Mouse (Mus musculus) embryonic stem cell, embryonic (primary cell): ENCODE measurements around the gene Otub1.

Experiments
- CTCF ChIA-PET, 4 experiments: fragments of 300-600 bp in 2 of 4; fragments of 350-600 bp in 2 of 4; sonication (Branson Sonifier 250); formaldehyde crosslinking; loops; one replicate each; lab custom pipeline; 2022; ENCODE audit warnings: inconsistent platforms in 2 of 4; lab: Charles Lee
- POLR2A ChIA-PET, 4 experiments: fragments of 300-600 bp in 2 of 4; fragments of 350-600 bp in 2 of 4; sonication (Branson Sonifier 250); formaldehyde crosslinking; loops; one replicate each; lab custom pipeline; 2022; ENCODE audit warnings: antibody characterized with exemption in 4 of 4, inconsistent platforms in 1 of 4; lab: Charles Lee

Otub1 gene

GRCm38 (mm10) chr19:7222196-7222595 is 16.1 kb upstream of the Otub1 start:
- ChIA-PET CTCF (interaction anchor here in 2 of 4 experiments (0.7 to 2.5 kb wide), 6 partner anchors 13 to 215 kb away, joined by 3 to 10 read pairs (median 4); no protein-coding TSS in a partner anchor), POLR2A (interaction anchor here (0.6 to 12.5 kb wide), 46 partner anchors 8 to 850 kb away, joined by 3 to 171 read pairs (median 4); partner anchors contain the start of genes Naa40 (in 2 of the 4), Nudt22 (in 2 of the 4), Otub1 (in 2 of the 4) and Trpt1 (in 2 of the 4))

- ChIA-PET CTCF (interaction anchor here in 3 of 4 experiments (0.6 to 2.9 kb wide), 3 partner anchors 16 to 1763 kb away, joined by 3 to 14 read pairs (median 3); no protein-coding TSS in a partner anchor), POLR2A (interaction anchor here in 3 of 4 experiments (0.7 to 12.5 kb wide), 10 partner anchors 8 to 279 kb away, joined by 3 to 171 read pairs (median 5); partner anchors contain the start of genes Otub1 (in 2 of the 3) and Naa40 (in 1 of the 3))
Measured at GRCm38 (mm10) chr19:7218753-7219152, 12.6 kb upstream of the Otub1 start.

- ChIA-PET CTCF (interaction anchor here in 3 of 4 experiments (0.5 to 2.9 kb wide), 15 partner anchors 17 to 305 kb away, joined by 3 to 14 read pairs (median 3); partner anchors contain the start of genes 2700081O15Rik (in 2 of the 3) and Rcor2 (in 1 of the 3)), POLR2A (interaction anchor here (0.6 to 12.5 kb wide), 94 partner anchors 9 to 1495 kb away, joined by 3 to 171 read pairs (median 4); partner anchors contain the start of genes Otub1 (in 3 of the 4), Naa40 (in 2 of the 4), Stip1 (in 2 of the 4) and 2700081O15Rik (in 1 of the 4))
Measured at GRCm38 (mm10) chr19:7217926-7218267, 11.8 kb upstream of the Otub1 start.

GRCm38 (mm10) chr19:7217162-7217925 is 11.2 kb upstream of the Otub1 start, which contains the start of gene Cox8a:
Cox8a (minus strand) TSS chr19:7217616.
- ChIA-PET CTCF (interaction anchor here in 3 of 4 experiments (0.5 to 2.9 kb wide), 15 partner anchors 9 to 306 kb away, joined by 3 to 14 read pairs (median 3); partner anchors contain the start of genes 2700081O15Rik (in 2 of the 3) and Rcor2 (in 1 of the 3)), POLR2A (interaction anchor here (0.6 to 12.5 kb wide), 95 partner anchors 9 to 1496 kb away, joined by 3 to 171 read pairs (median 4); partner anchors contain the start of genes Otub1 (in 3 of the 4), Naa40 (in 2 of the 4), Stip1 (in 2 of the 4) and 2700081O15Rik (in 1 of the 4))

- ChIA-PET CTCF (interaction anchor here in 3 of 4 experiments (0.5 to 1.6 kb wide), 8 partner anchors 21 to 634 kb away, joined by 3 to 6 read pairs (median 4); partner anchors contain the start of gene Stip1 (in 1 of the 3)), POLR2A (interaction anchor here in 3 of 4 experiments (0.6 to 12.5 kb wide), 15 partner anchors 7 to 186 kb away, joined by 3 to 171 read pairs (median 5); partner anchors contain the start of genes Naa40 (in 1 of the 3), Otub1 (in 1 of the 3) and Stip1 (in 1 of the 3))
Measured at GRCm38 (mm10) chr19:7214484-7214883, 8.4 kb upstream of the Otub1 start.

- ChIA-PET POLR2A (interaction anchor here in 2 of 4 experiments (0.9 to 12.5 kb wide), 9 partner anchors 9 to 174 kb away, joined by 3 to 171 read pairs (median 4); partner anchors contain the start of gene Naa40 (in 1 of the 2)), CTCF (interaction anchor here (0.8 to 1.5 kb wide), 8 partner anchors 23 to 173 kb away, joined by 3 to 6 read pairs (median 3); partner anchors contain the start of genes Rcor2 (in 1 of the 4) and Stip1 (in 1 of the 4))
Measured at GRCm38 (mm10) chr19:7213010-7213409, 6.9 kb upstream of the Otub1 start.

- POLR2A ChIA-PET = interaction anchor here in 1 of 4 experiments (0.9 to 1.1 kb wide), 4 partner anchors 9 to 173 kb away, joined by 3 to 5 read pairs (median 4); no protein-coding TSS in a partner anchor
Measured at GRCm38 (mm10) chr19:7212216-7212615, 6.1 kb upstream of the Otub1 start.

GRCm38 (mm10) chr19:7209907-7210646 is 4.0 kb upstream of the Otub1 start:
- CTCF ChIA-PET = interaction anchor here in 3 of 4 experiments (0.6 to 1.6 kb wide), 10 partner anchors 43 to 177 kb away, joined by 3 to 5 read pairs (median 4); no protein-coding TSS in a partner anchor
- POLR2A ChIA-PET = interaction anchor here in 3 of 4 experiments (0.6 to 1.2 kb wide), 8 partner anchors 12 to 276 kb away, joined by 3 to 5 read pairs (median 3); partner anchors contain the start of gene Kcnk4 (in 1 of the 3)

More at GRCm38 (mm10) chr19:7212216-7212615, 6.1 kb upstream of the Otub1 start:
- CTCF ChIA-PET = interaction anchor here in 3 of 4 experiments (0.6 to 1.2 kb wide), 5 partner anchors 42 to 660 kb away, joined by 3 to 6 read pairs (median 3); no protein-coding TSS in a partner anchor

- ChIA-PET CTCF (interaction anchor here (0.5 to 1.6 kb wide), 5 partner anchors 9 to 183 kb away, joined by 3 to 4 read pairs (median 3); no protein-coding TSS in a partner anchor), POLR2A (interaction anchor here (0.6 to 7.3 kb wide), 60 partner anchors 9 to 402 kb away, joined by 3 to 96 read pairs (median 5); partner anchors contain the start of genes Cox8a (in 3 of the 4), Macrod1 (in 2 of the 4), Naa40 (in 2 of the 4) and 2700081O15Rik (in 1 of the 4))
Measured at GRCm38 (mm10) chr19:7205326-7205725, 790 bp downstream of the Otub1 start.

GRCm38 (mm10) chr19:7204898-7205297 is 1.2 kb downstream of the Otub1 start:
- POLR2A ChIA-PET = interaction anchor here (0.7 to 7.3 kb wide), 57 partner anchors 8 to 402 kb away, joined by 3 to 96 read pairs (median 5); partner anchors contain the start of genes Cox8a (in 3 of the 4), Macrod1 (in 2 of the 4), Naa40 (in 2 of the 4) and 2700081O15Rik (in 1 of the 4)
- CTCF ChIA-PET = interaction anchor here (0.5 to 1.6 kb wide), 4 partner anchors 8 to 147 kb away, joined by 3 to 4 read pairs (median 3); no protein-coding TSS in a partner anchor

GRCm38 (mm10) chr19:7200427-7200826 is 5.7 kb downstream of the Otub1 start:
- ChIA-PET POLR2A (interaction anchor here in 3 of 4 experiments (0.6 to 1.8 kb wide), 13 partner anchors 13 to 249 kb away, joined by 3 to 9 read pairs (median 3); no protein-coding TSS in a partner anchor), CTCF (interaction anchor here in 1 of 4 experiments (1.1 kb wide), 1 partner anchor 133 kb away, joined by 3 read pairs; no protein-coding TSS in a partner anchor)

- POLR2A ChIA-PET = interaction anchor here in 1 of 4 experiments (0.8 to 1.0 kb wide), 2 partner anchors 10 to 132 kb away, joined by 4 read pairs; no protein-coding TSS in a partner anchor
- CTCF ChIA-PET = interaction anchor here in 2 of 4 experiments (0.5 to 1.1 kb wide), 2 partner anchors 117 to 141 kb away, joined by 3 read pairs; no protein-coding TSS in a partner anchor
Measured at GRCm38 (mm10) chr19:7199089-7199488, 7.0 kb downstream of the Otub1 start.

GRCm38 (mm10) chr19:7197445-7197844 is 8.7 kb downstream of the Otub1 start:
- ChIA-PET POLR2A (interaction anchor here in 2 of 4 experiments (0.6 to 8.5 kb wide), 12 partner anchors 8 to 246 kb away, joined by 3 to 41 read pairs (median 4); partner anchors contain the start of genes Otub1 (in 2 of the 2), Cox8a (in 1 of the 2) and Stip1 (in 1 of the 2)), CTCF (interaction anchor here in 2 of 4 experiments (0.6 to 1.0 kb wide), 2 partner anchors 127 to 131 kb away, joined by 3 to 6 read pairs; no protein-coding TSS in a partner anchor)

- POLR2A ChIA-PET = interaction anchor here in 3 of 4 experiments (0.9 to 8.5 kb wide), 15 partner anchors 8 to 683 kb away, joined by 3 to 41 read pairs (median 4); partner anchors contain the start of genes Otub1 (in 2 of the 3), Cox8a (in 1 of the 3), Macrod1 (in 1 of the 3) and Stip1 (in 1 of the 3)
- CTCF ChIA-PET = interaction anchor here in 3 of 4 experiments (0.8 to 1.5 kb wide), 12 partner anchors 8 to 352 kb away, joined by 3 to 4 read pairs (median 3); partner anchors contain the start of gene Otub1 (in 1 of the 3)
Measured at GRCm38 (mm10) chr19:7196741-7197270, 9.3 kb downstream of the Otub1 start.
